In the genomic region with DNA sequence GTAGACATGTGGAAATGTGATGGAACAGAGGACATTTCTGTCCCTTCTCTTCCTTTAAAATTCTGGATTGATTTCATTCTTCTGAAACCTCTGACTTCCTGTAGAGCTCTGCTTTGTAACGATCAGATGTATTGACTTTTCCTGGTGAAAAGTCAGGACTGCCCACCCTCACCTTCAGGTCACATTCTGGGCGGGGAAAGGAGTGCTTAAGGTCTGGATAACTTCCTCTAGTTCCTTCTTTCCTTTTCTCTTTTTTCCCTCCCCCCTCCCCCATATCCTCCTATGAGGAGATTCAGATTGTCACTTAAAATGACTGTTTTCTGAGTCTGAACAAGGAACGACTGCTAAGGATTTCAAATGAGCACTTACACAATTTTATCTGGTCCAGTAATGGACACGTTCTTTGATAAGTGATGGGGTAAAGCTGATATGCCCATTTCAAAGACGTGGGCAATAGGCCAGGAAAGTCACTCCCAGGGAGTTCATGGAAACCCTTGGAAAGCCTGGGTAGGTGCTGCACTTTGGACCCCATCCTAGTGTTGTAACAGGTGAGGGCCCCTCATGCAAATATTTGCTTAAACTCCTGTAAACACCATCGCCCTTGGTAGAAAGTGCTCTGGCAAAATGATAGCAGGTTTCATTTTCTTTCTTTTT, we compare ENCODE assay signal across 28 mouse cellular contexts.
A peak's percentile ranks its signal among the peaks of the same experiment; 100 is the strongest.
DNase-seq lines count a peak whose midpoint lies in the region; ATAC-seq lines count a peak whose summit lies in the region.
"Had no signal": no experiment of that assay in that cellular context is flagged by ENCODE, and none has a peak within 500 bp of the region (broad histone marks: within the 10 kb centered on the region; RNA-seq: fewer than 3 reads in every experiment).

No protein-coding gene starts in this region.

- H3K9ac ChIP-seq in intestine, embryonic 16.5 days (ENCODE audit: low read depth, low read length) = no peak overlapping the region
- H3K9ac ChIP-seq in liver, embryonic 15.5 days = no peak overlapping the region
- no peak overlapping the region for H3K9ac ChIP-seq in stomach, embryonic 16.5 days (ENCODE audit: low read length)
- H3K9ac ChIP-seq: embryonic facial prominence, embryonic 15.5 days; heart, embryonic 12.5 days; limb, embryonic 13.5 days; lung, embryonic 15.5 days; midbrain, embryonic 13.5 days; neural tube, embryonic 12.5 days had no signal

- H3K9me3 ChIP-seq in intestine, embryonic 16.5 days (ENCODE audit: control insufficient read depth, low read length) = no peaks in the 10 kb centered on the region
- H3K9me3 ChIP-seq in liver, embryonic 15.5 days (replicated peaks) = no peaks in the 10 kb centered on the region
- no peaks in the 10 kb centered on the region for H3K9me3 ChIP-seq in stomach, embryonic 16.5 days (replicated peaks; ENCODE audit: control insufficient read depth, low read length)
- H3K9me3 ChIP-seq: embryonic facial prominence, embryonic 15.5 days; heart, embryonic 12.5 days; limb, embryonic 13.5 days; lung, embryonic 15.5 days; megakaryocyte, embryonic 14.5 days; midbrain, embryonic 13.5 days; neural tube, embryonic 12.5 days had no signal

- H3K4me2 ChIP-seq in intestine, embryonic 16.5 days (ENCODE audit: low read depth, low read length) = no peak overlapping the region
- H3K4me2 ChIP-seq in liver, embryonic 15.5 days = no peak overlapping the region
- H3K4me2 ChIP-seq in stomach, embryonic 16.5 days (ENCODE audit: low read depth, low read length) = no peak overlapping the region
- H3K4me2 ChIP-seq: embryonic facial prominence, embryonic 15.5 days; heart, embryonic 12.5 days; limb, embryonic 13.5 days; lung, embryonic 15.5 days; midbrain, embryonic 13.5 days; neural tube, embryonic 12.5 days had no signal

- ATAC-seq in intestine, embryonic 16.5 days = peak; percentile 95
- peak; percentile 75 for ATAC-seq in liver, embryonic 15.5 days (ENCODE audit: insufficient read depth)
- ATAC-seq in stomach, embryonic 16.5 days (ENCODE audit: insufficient read depth, low FRiP score) = peak; percentile 94
- ATAC-seq in activated CD4-positive, CD25-positive, alpha-beta regulatory T cell, adult 4 months = no peak
- ATAC-seq: forebrain, embryonic 16.5 days; hindbrain, postnatal 0 days; midbrain, embryonic 13.5 days had no signal

- H3K27me3 ChIP-seq in intestine, embryonic 16.5 days (replicated peaks; ENCODE audit: control insufficient read depth, insufficient read depth, low read length) = no peaks in the 10 kb centered on the region
- H3K27me3 ChIP-seq in liver, embryonic 15.5 days = no peaks in the 10 kb centered on the region
- H3K27me3 ChIP-seq in stomach, embryonic 16.5 days (ENCODE audit: control insufficient read depth, insufficient read depth, low read length) = no peaks in the 10 kb centered on the region
- H3K27me3 ChIP-seq: embryonic facial prominence, embryonic 15.5 days; heart, embryonic 12.5 days; limb, embryonic 13.5 days; lung, embryonic 15.5 days; midbrain, embryonic 13.5 days; neural tube, embryonic 12.5 days had no signal

- WGBS in intestine, embryonic 16.5 days = 42% methylated on average over 6 of the region's 6 CpGs
- WGBS in liver, embryonic 15.5 days (ENCODE audit: insufficient replicate concordance) = 28% methylated on average over 6 of the region's 6 CpGs
- WGBS in stomach, embryonic 16.5 days = 32% methylated on average over 6 of the region's 6 CpGs

- no peaks in the 10 kb centered on the region for H3K36me3 ChIP-seq in intestine, embryonic 16.5 days (ENCODE audit: control insufficient read depth, insufficient read depth, low read length)
- H3K36me3 ChIP-seq in liver, embryonic 15.5 days (replicated peaks) = no peaks in the 10 kb centered on the region
- no peaks in the 10 kb centered on the region for H3K36me3 ChIP-seq in stomach, embryonic 16.5 days (ENCODE audit: control insufficient read depth, insufficient read depth, low read length)
- H3K36me3 ChIP-seq: embryonic facial prominence, embryonic 15.5 days; heart, embryonic 12.5 days; limb, embryonic 13.5 days; lung, embryonic 15.5 days; midbrain, embryonic 13.5 days; neural tube, embryonic 12.5 days had no signal

- peaks cover 17% of the 10 kb centered on the region for H3K4me1 ChIP-seq in intestine, embryonic 16.5 days (ENCODE audit: control insufficient read depth, insufficient read depth, low read length)
- H3K4me1 ChIP-seq in liver, embryonic 15.5 days (replicated peaks) = peaks cover 3% of the 10 kb centered on the region; the same call in 1 of the 2 replicates
- H3K4me1 ChIP-seq in stomach, embryonic 16.5 days (ENCODE audit: control insufficient read depth, insufficient read depth, low read length) = no peaks in the 10 kb centered on the region
- H3K4me1 ChIP-seq: heart, embryonic 12.5 days; limb, embryonic 13.5 days; megakaryocyte, embryonic 14.5 days; midbrain, embryonic 13.5 days; neural tube, embryonic 12.5 days had no signal

- peak overlapping the region; percentile 65 for H3K27ac ChIP-seq in intestine, embryonic 16.5 days (ENCODE audit: low read length)
- peak overlapping the region; percentile 1; the same call in 1 of the 2 replicates for H3K27ac ChIP-seq in liver, embryonic 15.5 days (replicated peaks)
- peak overlapping the region; percentile 42 for H3K27ac ChIP-seq in stomach, embryonic 16.5 days (ENCODE audit: low read length)
- H3K27ac ChIP-seq: embryonic facial prominence, embryonic 15.5 days; hindbrain, postnatal 0 days; limb, embryonic 13.5 days; lung, embryonic 15.5 days; midbrain, embryonic 13.5 days; neural tube, embryonic 12.5 days had no signal

- H3K4me3 ChIP-seq in intestine, embryonic 16.5 days (ENCODE audit: low read length) = no peak overlapping the region
- no peak overlapping the region for H3K4me3 ChIP-seq in liver, embryonic 15.5 days (replicated peaks)
- no peak overlapping the region for H3K4me3 ChIP-seq in stomach, embryonic 16.5 days (replicated peaks; ENCODE audit: low read length)
- H3K4me3 ChIP-seq: embryonic facial prominence, embryonic 15.5 days; heart, embryonic 12.5 days; limb, embryonic 13.5 days; lung, embryonic 15.5 days; megakaryocyte, embryonic 14.5 days; midbrain, embryonic 13.5 days; neural tube, embryonic 12.5 days had no signal

- peak; percentile 36 for DNase-seq in liver
- DNase-seq in thymus, postnatal 0 days (ENCODE audit: low spot score) = no peak
- no peak for DNase-seq in right cerebral cortex, postnatal 36 days (ENCODE audit: low spot score in 2 of 2)
- DNase-seq: adrenal gland, postnatal 10 days; cerebellum, adult 18-20 months; gastrocnemius, postnatal 14 days; heart, adult 18-20 months; heart, postnatal 14 days; kidney, adult 9 months; kidney, postnatal 14 days; layer of hippocampus, adult 9-11 months; lung, postnatal 36 days; retina, postnatal 1 day; right cerebral cortex, postnatal 25 days; thymus, postnatal 25 days had no signal

Comparison
In these comparisons a context has a peak if more than half of its experiments do, and no peak if none do; other contexts are left out.
1. H3K27ac ChIP-seq: peak in every context shown above with its lines; median percentile 65 in intestine, embryonic 16.5 days; 42 in stomach, embryonic 16.5 days; 1 in liver, embryonic 15.5 days.